Mouse (Mus musculus) limb, embryonic 12.5 days (tissue): Measurements from ENCODE around the gene Pkm. TPM values are rescaled to one million over a fixed set of nuclear protein-coding genes. Genes with fewer than 3 reads are reported as not detected.

Source experiments
- ATAC-seq: fragments of 200-750 bp; cut with Nextera tagmentation; 2 replicates; pipeline ENCODE4 v1.8.0; 2017; ENCODE audit warnings: low read depth, moderate TSS enrichment; ENCODE audit not compliant: insufficient number of reproducible peaks, insufficient read depth, low FRiP score, low TSS enrichment
- H3K27ac ChIP-seq: fragments of 300-500 bp; sonication (generic); 2 replicates; pipeline ENCODE4 v1.5.1; 2016; ENCODE audit warnings: mild to moderate bottlenecking, moderate library complexity
- H3K27me3 ChIP-seq: fragments of 300-500 bp; sonication (generic); 2 replicates; pipeline ENCODE4 v1.6.1; 2016; ENCODE audit warnings: mild to moderate bottlenecking, moderate library complexity
- H3K36me3 ChIP-seq: fragments of 300-500 bp; sonication (generic); 2 replicates; pipeline ENCODE4 v1.6.1; 2016; ENCODE audit warnings: mild to moderate bottlenecking, moderate library complexity
- H3K4me1 ChIP-seq: fragments of 300-500 bp; sonication (generic); replicated peaks from 2 replicates; pipeline ENCODE4 v1.6.1; 2016
- H3K4me2 ChIP-seq: fragments of 300-500 bp; sonication (generic); 2 replicates; pipeline ENCODE4 v1.6.1; 2016; ENCODE audit warnings: mild to moderate bottlenecking, moderate library complexity
- H3K4me3 ChIP-seq: fragments of 300-500 bp; sonication (generic); replicated peaks from 2 replicates; pipeline ENCODE4 v1.5.1; 2016; ENCODE audit warnings: mild to moderate bottlenecking
- H3K9ac ChIP-seq: fragments of 300-500 bp; sonication (generic); replicated peaks from 2 replicates; pipeline ENCODE4 v1.6.1; 2016; ENCODE audit warnings: mild to moderate bottlenecking, moderate library complexity
- H3K9me3 ChIP-seq: fragments of 300-500 bp; sonication (generic); 2 replicates; pipeline ENCODE4 v1.6.1; 2016; ENCODE audit warnings: mild to moderate bottlenecking, moderate library complexity
- WGBS: fragments of 180-500 bp; shearing (Covaris S2); methylation state at CpG from one replicate; pipeline ENCODE4 v1.1.7; 2016; 5-methylcytosine and 5-hydroxymethylcytosine counted together
- polyA plus RNA-seq: library from polyadenylated mRNA; unstranded; fragments of >200 nt; fragmentation: Nextera tagmentation; extraction: Ambion mirVana; gene quantifications from 2 replicates; pipeline ENCODE4 v1.2.1, GENCODE M21; 2016

The Pkm gene
- polyA plus RNA-seq, 1 experiment from 2014 or later: 1,668 TPM

- peaks cover 8% of the 10 kb centered on the region; the same call in 1 of the 2 replicates for H3K27me3 ChIP-seq
- H3K9me3 ChIP-seq: no peaks in the 10 kb centered on the region
- peaks cover 9% of the 10 kb centered on the region for H3K4me1 ChIP-seq
- H3K27ac ChIP-seq: no peak overlapping the region
- no peak for ATAC-seq
- H3K4me3 ChIP-seq: no peak overlapping the region
- no peak overlapping the region for H3K4me2 ChIP-seq
- H3K36me3 ChIP-seq: no peaks in the 10 kb centered on the region
- 31% methylated on average over 6 of the region's 6 CpGs for WGBS
- no peak overlapping the region for H3K9ac ChIP-seq
Measured at GRCm38 (mm10) chr9:59687416-59688046, 31.4 kb downstream of the Pkm start.

- H3K27me3 ChIP-seq: peaks cover 14% of the 10 kb centered on the region; the same call in 1 of the 2 replicates
- no peak overlapping the region for H3K27ac ChIP-seq
- no peak for ATAC-seq
- peak overlapping the region; percentile 65 for H3K4me2 ChIP-seq
- peak overlapping the region; percentile 47 for H3K9ac ChIP-seq
- WGBS: 7% methylated on average over 23 of the region's 23 CpGs
- H3K36me3 ChIP-seq: no peaks in the 10 kb centered on the region
- H3K4me3 ChIP-seq: peak overlapping the region; percentile 29
- peaks cover 27% of the 10 kb centered on the region for H3K4me1 ChIP-seq
- no peaks in the 10 kb centered on the region for H3K9me3 ChIP-seq
Measured at GRCm38 (mm10) chr9:59691635-59692094, 35.5 kb downstream of the Pkm start.

- H3K27me3 ChIP-seq: peaks cover 14% of the 10 kb centered on the region; the same call in 1 of the 2 replicates
- no peaks in the 10 kb centered on the region for H3K9me3 ChIP-seq
- H3K4me3 ChIP-seq: peak overlapping the region; percentile 29
- no peaks in the 10 kb centered on the region for H3K36me3 ChIP-seq
- no peak for ATAC-seq
- no peak overlapping the region for H3K27ac ChIP-seq
- H3K4me1 ChIP-seq: peaks cover 27% of the 10 kb centered on the region
- 30% methylated on average over 9 of the region's 9 CpGs for WGBS
- peak overlapping the region; percentile 65 for H3K4me2 ChIP-seq
- peak overlapping the region; percentile 47; the same call in 1 of the 2 replicates for H3K9ac ChIP-seq
Measured at GRCm38 (mm10) chr9:59692145-59692544, 36.0 kb downstream of the Pkm start.

- H3K9me3 ChIP-seq: no peaks in the 10 kb centered on the region
- no peak overlapping the region for H3K4me3 ChIP-seq
- peaks cover 27% of the 10 kb centered on the region for H3K4me1 ChIP-seq
- WGBS: 28% methylated on average over 16 of the region's 16 CpGs
- H3K27me3 ChIP-seq: peaks cover 14% of the 10 kb centered on the region; the same call in 1 of the 2 replicates
- no peak overlapping the region for H3K4me2 ChIP-seq
- no peak overlapping the region for H3K27ac ChIP-seq
- no peaks in the 10 kb centered on the region for H3K36me3 ChIP-seq
- 0 out of 2 replicates have a peak, but pooled peaks have one; percentile 6 for ATAC-seq
- no peak overlapping the region for H3K9ac ChIP-seq
Measured at GRCm38 (mm10) chr9:59694571-59695450, 38.6 kb downstream of the Pkm start.

GRCm38 (mm10) chr9:59695451-59695813, 39.3 kb downstream of the Pkm start:
- no peak overlapping the region for H3K4me3 ChIP-seq
- H3K4me2 ChIP-seq: no peak overlapping the region
- H3K9ac ChIP-seq: no peak overlapping the region
- H3K9me3 ChIP-seq: no peaks in the 10 kb centered on the region
- 29% methylated on average over 3 of the region's 3 CpGs for WGBS
- peaks cover 27% of the 10 kb centered on the region for H3K4me1 ChIP-seq
- peaks cover 14% of the 10 kb centered on the region; the same call in 1 of the 2 replicates for H3K27me3 ChIP-seq
- ATAC-seq: no peak
- H3K27ac ChIP-seq: no peak overlapping the region
- H3K36me3 ChIP-seq: no peaks in the 10 kb centered on the region

- ATAC-seq: no peak
- H3K4me1 ChIP-seq: peaks cover 29% of the 10 kb centered on the region
- H3K9me3 ChIP-seq: no peaks in the 10 kb centered on the region
- H3K27me3 ChIP-seq: peaks cover 14% of the 10 kb centered on the region; the same call in 1 of the 2 replicates
- H3K4me2 ChIP-seq: no peak overlapping the region
- H3K27ac ChIP-seq: no peak overlapping the region
- no peaks in the 10 kb centered on the region for H3K36me3 ChIP-seq
- H3K4me3 ChIP-seq: no peak overlapping the region
- 81% methylated on average over 3 of the region's 3 CpGs for WGBS
- no peak overlapping the region for H3K9ac ChIP-seq
Measured at GRCm38 (mm10) chr9:59696381-59696780, 40.2 kb downstream of the Pkm start.

- H3K36me3 ChIP-seq: no peaks in the 10 kb centered on the region
- ATAC-seq: no peak
- no peak overlapping the region for H3K4me3 ChIP-seq
- H3K9ac ChIP-seq: no peak overlapping the region
- H3K9me3 ChIP-seq: no peaks in the 10 kb centered on the region
- H3K27ac ChIP-seq: no peak overlapping the region
- peaks cover 6% of the 10 kb centered on the region; the same call in 1 of the 2 replicates for H3K4me1 ChIP-seq
- H3K4me2 ChIP-seq: no peak overlapping the region
- WGBS: 84% methylated on average over 7 of the region's 7 CpGs
- H3K27me3 ChIP-seq: peaks cover 1% of the 10 kb centered on the region; the same call in 1 of the 2 replicates
Measured at GRCm38 (mm10) chr9:59701094-59701493, 44.9 kb downstream of the Pkm start.

- H3K9me3 ChIP-seq: no peaks in the 10 kb centered on the region
- peaks cover 6% of the 10 kb centered on the region; the same call in 1 of the 2 replicates for H3K4me1 ChIP-seq
- no peak overlapping the region for H3K4me2 ChIP-seq
- H3K36me3 ChIP-seq: no peaks in the 10 kb centered on the region
- no peaks in the 10 kb centered on the region for H3K27me3 ChIP-seq
- no peak for ATAC-seq
- no peak overlapping the region for H3K27ac ChIP-seq
- 53% methylated on average over 6 of the region's 6 CpGs for WGBS
- H3K4me3 ChIP-seq: no peak overlapping the region
- H3K9ac ChIP-seq: no peak overlapping the region
Measured at GRCm38 (mm10) chr9:59703099-59703498, 46.9 kb downstream of the Pkm start.

GRCm38 (mm10) chr9:59706850-59707825, 51.0 kb downstream of the Pkm start:
- H3K27me3 ChIP-seq: no peaks in the 10 kb centered on the region
- no peak overlapping the region for H3K9ac ChIP-seq
- H3K4me1 ChIP-seq: no peaks in the 10 kb centered on the region
- no peak overlapping the region for H3K4me3 ChIP-seq
- WGBS: 56% methylated on average over 10 of the region's 10 CpGs
- no peak overlapping the region for H3K4me2 ChIP-seq
- no peak overlapping the region for H3K27ac ChIP-seq
- ATAC-seq: no peak
- H3K36me3 ChIP-seq: no peaks in the 10 kb centered on the region
- H3K9me3 ChIP-seq: no peaks in the 10 kb centered on the region

GRCm38 (mm10) chr9:59709225-59709624, 53.1 kb downstream of the Pkm start:
- Histone ChIP-seq H3K4me1 (no peaks in the 10 kb centered on the region), H3K4me2 (no peak overlapping the region), H3K36me3 (no peaks in the 10 kb centered on the region), H3K27ac (no peak overlapping the region), H3K9ac (no peak overlapping the region), H3K27me3 (no peaks in the 10 kb centered on the region), H3K4me3 (no peak overlapping the region), H3K9me3 (no peaks in the 10 kb centered on the region)
- no peak for ATAC-seq
- 82% methylated on average over 3 of the region's 3 CpGs for WGBS
